Mouse (Mus musculus) forebrain, postnatal 0 days (tissue): ENCODE measurements around the gene Eogt. TPM values are rescaled to one million over a fixed set of nuclear protein-coding genes. Genes with fewer than 3 reads are reported as not detected.

ENCODE experiments used
- ATAC-seq: fragments of 200-750 bp; cut with Nextera tagmentation; 2 replicates; pipeline ENCODE4 v1.8.0; 2017; ENCODE audit warnings: mild to moderate bottlenecking, moderate library complexity
- DNase-seq: peaks from one replicate; pipeline ENCODE4 v3.0.0-alpha.2; 2015
- H3K27ac ChIP-seq: fragments of 300-500 bp; sonication (generic); 2 replicates; pipeline ENCODE4 v1.5.1; 2014; ENCODE audit warnings: low read depth, mild to moderate bottlenecking, antibody characterized with exemption, low read length, moderate library complexity, mixed read lengths
- H3K27me3 ChIP-seq: fragments of 300-500 bp; sonication (generic); 2 replicates; pipeline ENCODE4 v1.6.1; 2014; ENCODE audit warnings: mild to moderate bottlenecking, low read length, mixed read lengths; ENCODE audit not compliant: insufficient read depth
- H3K36me3 ChIP-seq: fragments of 300-500 bp; sonication (generic); 2 replicates; pipeline ENCODE4 v1.6.1; 2014; ENCODE audit warnings: mild to moderate bottlenecking, moderate library complexity; ENCODE audit not compliant: insufficient read depth
- H3K4me1 ChIP-seq: fragments of 300-500 bp; sonication (generic); 2 replicates; pipeline ENCODE4 v1.6.1; 2014; ENCODE audit warnings: antibody characterized with exemption; ENCODE audit not compliant: insufficient read depth
- H3K4me2 ChIP-seq: fragments of 300-500 bp; sonication (generic); 2 replicates; pipeline ENCODE4 v1.6.1; 2014; ENCODE audit warnings: low read depth, mild to moderate bottlenecking, moderate library complexity
- H3K4me3 ChIP-seq: fragments of 300-500 bp; sonication (generic); 2 replicates; pipeline ENCODE4 v1.5.1; 2014; ENCODE audit warnings: low read depth, low read length, mixed read lengths
- H3K9ac ChIP-seq: fragments of 300-500 bp; sonication (generic); 2 replicates; pipeline ENCODE4 v1.6.1; 2014; ENCODE audit warnings: mild to moderate bottlenecking
- H3K9me3 ChIP-seq: fragments of 300-500 bp; sonication (generic); 2 replicates; pipeline ENCODE4 v1.6.1; 2016; ENCODE audit warnings: low read length
- CTCF ChIP-seq: sonication (generic); IDR thresholded peaks from 2 replicates; pipeline ENCODE4 v1.5.1; 2016; ENCODE audit warnings: antibody characterized with exemption, control low read depth, low read depth
- WGBS: fragments of 180-500 bp; shearing (Covaris S2); extraction: QIAGEN DNeasy Blood & Tissue Kit; methylation state at CpG from one replicate; pipeline ENCODE4 v1.1.7; 2014; 5-methylcytosine and 5-hydroxymethylcytosine counted together
- polyA plus RNA-seq: library from polyadenylated mRNA; unstranded; fragments of >200 nt; fragmentation: Nextera tagmentation; extraction: Ambion mirVana; gene quantifications from 2 replicates; pipeline ENCODE4 v1.2.1, GENCODE M21; 2015
- total RNA-seq: library from RNA; depleted of rRNA; stranded (reverse); fragments of >200 nt; gene quantifications from 2 replicates; pipeline ENCODE4 v1.2.3, GENCODE M21; 2014

The Eogt gene
- total and polyA plus RNA-seq, 2 experiments from 2014 or later: 8.8 to 24.8 TPM

DNA sequence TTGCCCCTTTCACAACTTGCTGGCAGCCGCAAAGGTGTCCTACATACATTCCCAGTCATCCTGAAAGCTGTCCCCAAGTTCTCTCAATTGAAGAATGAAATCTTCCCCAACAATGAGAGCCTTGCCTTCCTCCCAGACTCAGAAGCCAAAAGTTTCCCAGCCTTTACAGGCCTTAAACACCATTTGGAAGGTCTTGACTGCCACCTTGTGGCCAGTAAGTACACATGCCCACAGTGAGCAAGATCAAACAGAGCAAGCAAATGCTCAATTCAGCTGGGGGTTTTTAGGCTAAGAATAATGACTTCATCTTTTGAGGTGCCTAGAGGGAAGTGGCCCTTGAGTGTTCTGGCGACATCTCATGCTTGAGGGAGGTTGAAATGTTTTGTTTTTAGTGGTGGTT, 42.2 kb downstream of the Eogt start:
- 11% methylated on average over 2 of the region's 2 CpGs for WGBS

DNA sequence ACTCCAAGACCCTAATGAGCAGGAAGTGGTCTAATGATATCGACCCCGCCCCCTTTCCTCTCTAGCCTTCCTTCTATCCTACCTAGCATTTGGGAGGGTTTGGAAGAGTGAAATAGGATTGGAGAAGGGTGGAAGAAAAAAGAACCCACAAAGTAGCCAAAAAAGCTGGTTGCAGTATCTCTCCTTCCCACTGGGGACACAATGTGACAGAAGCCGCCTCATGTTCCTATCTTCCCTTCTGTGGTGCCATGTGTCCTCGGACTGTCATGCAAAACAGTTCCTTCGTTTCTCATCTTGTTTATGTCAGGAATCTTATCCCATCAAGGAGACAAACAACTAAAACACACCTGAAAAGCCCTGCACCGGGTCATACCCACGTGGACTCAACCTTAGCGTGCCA, 42.9 kb downstream of the Eogt start:
- Histone ChIP-seq H3K9ac (no peak overlapping the region), H3K9me3 (no peaks in the 10 kb centered on the region), H3K27ac (no peak overlapping the region), H3K4me2 (no peak overlapping the region), H3K27me3 (no peaks in the 10 kb centered on the region), H3K36me3 (no peaks in the 10 kb centered on the region), H3K4me3 (no peak overlapping the region), H3K4me1 (no peaks in the 10 kb centered on the region)
- TF ChIP-seq CTCF: peak; percentile 50
- ATAC-seq (no peak), DNase-seq (peak; percentile 31)
- WGBS: 78% methylated on average over 8 of the region's 8 CpGs

More for the DNA sequence above, 42.2 kb downstream of the Eogt start:
- TF ChIP-seq CTCF: peak; percentile 96
- H3K4me3 ChIP-seq: no peak overlapping the region
- no peak overlapping the region for H3K9ac ChIP-seq
- H3K4me1 ChIP-seq: no peaks in the 10 kb centered on the region
- DNase-seq (peak; percentile 89), ATAC-seq (peak; percentile 91)
- no peak overlapping the region for H3K27ac ChIP-seq
- no peaks in the 10 kb centered on the region for H3K27me3 ChIP-seq
- H3K9me3 ChIP-seq: no peaks in the 10 kb centered on the region
- no peak overlapping the region for H3K4me2 ChIP-seq
- H3K36me3 ChIP-seq: no peaks in the 10 kb centered on the region

- no peak overlapping the region for H3K4me3 ChIP-seq
- no peaks in the 10 kb centered on the region for H3K27me3 ChIP-seq
- WGBS: 82% methylated on average over 7 of the region's 7 CpGs
- H3K36me3 ChIP-seq: no peaks in the 10 kb centered on the region
- ATAC-seq (no peak), DNase-seq (no peak)
- TF ChIP-seq CTCF: peak; percentile 58
- no peaks in the 10 kb centered on the region for H3K9me3 ChIP-seq
- no peak overlapping the region for H3K9ac ChIP-seq
- no peak overlapping the region for H3K27ac ChIP-seq
- no peaks in the 10 kb centered on the region for H3K4me1 ChIP-seq
- no peak overlapping the region for H3K4me2 ChIP-seq
Measured at GRCm38 (mm10) chr6:97104264-97104852, 44.6 kb downstream of the Eogt start.

- no peak overlapping the region for H3K4me3 ChIP-seq
- H3K9me3 ChIP-seq: no peaks in the 10 kb centered on the region
- DNase-seq (no peak), ATAC-seq (no peak)
- no peak overlapping the region for H3K9ac ChIP-seq
- TF ChIP-seq CTCF: no peak
- 7% methylated on average over 15 of the region's 15 CpGs for WGBS
- no peak overlapping the region for H3K27ac ChIP-seq
- H3K36me3 ChIP-seq: no peaks in the 10 kb centered on the region
- no peak overlapping the region for H3K4me2 ChIP-seq
- H3K4me1 ChIP-seq: no peaks in the 10 kb centered on the region
- no peaks in the 10 kb centered on the region for H3K27me3 ChIP-seq
Measured at GRCm38 (mm10) chr6:97101958-97102702, 46.9 kb downstream of the Eogt start.

DNA sequence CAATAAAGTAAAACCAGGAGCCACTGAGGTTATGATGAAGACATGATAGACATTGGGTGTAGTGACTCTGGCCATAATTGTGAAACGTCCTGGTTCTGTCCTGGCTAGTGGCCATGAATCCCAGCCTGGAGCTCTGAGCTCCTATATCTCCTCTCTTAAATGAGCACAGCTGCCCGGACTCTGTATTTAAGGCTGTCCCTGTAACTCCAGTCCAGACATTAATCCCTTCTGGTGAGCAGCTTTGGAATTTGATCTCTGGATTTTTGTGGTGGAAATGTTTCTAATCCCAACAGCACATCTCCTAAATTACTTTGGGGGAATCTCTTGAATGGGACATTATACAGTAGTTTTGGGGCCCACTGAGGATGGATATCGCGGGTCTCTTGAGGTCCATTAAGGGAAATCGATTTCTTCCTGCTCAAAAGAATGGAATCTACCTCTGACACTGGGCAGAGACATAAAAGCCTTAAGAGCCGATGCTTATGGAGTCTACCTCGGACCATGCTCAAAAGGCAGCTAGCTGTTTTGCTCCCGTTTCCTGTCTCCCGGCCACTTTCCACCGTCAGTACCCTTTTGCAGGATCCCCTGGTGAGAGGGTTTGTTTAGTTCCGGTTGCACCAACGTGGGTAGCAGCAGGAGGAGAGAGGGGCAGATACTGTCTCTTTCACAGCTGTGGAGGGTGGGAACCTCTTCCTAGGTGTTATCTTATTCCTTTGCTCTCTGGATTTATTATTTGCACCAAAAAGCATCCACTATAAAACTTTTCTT, 47.6 kb downstream of the Eogt start:
- Histone ChIP-seq H3K36me3 (no peaks in the 10 kb centered on the region), H3K4me2 (no peak overlapping the region), H3K9me3 (no peaks in the 10 kb centered on the region), H3K4me3 (no peak overlapping the region), H3K9ac (no peak overlapping the region), H3K27me3 (no peaks in the 10 kb centered on the region), H3K4me1 (no peaks in the 10 kb centered on the region), H3K27ac (no peak overlapping the region)
- DNase-seq: no peak
- 34% methylated on average over 12 of the region's 12 CpGs for WGBS
- TF ChIP-seq CTCF: no peak
- no peak for ATAC-seq

DNA sequence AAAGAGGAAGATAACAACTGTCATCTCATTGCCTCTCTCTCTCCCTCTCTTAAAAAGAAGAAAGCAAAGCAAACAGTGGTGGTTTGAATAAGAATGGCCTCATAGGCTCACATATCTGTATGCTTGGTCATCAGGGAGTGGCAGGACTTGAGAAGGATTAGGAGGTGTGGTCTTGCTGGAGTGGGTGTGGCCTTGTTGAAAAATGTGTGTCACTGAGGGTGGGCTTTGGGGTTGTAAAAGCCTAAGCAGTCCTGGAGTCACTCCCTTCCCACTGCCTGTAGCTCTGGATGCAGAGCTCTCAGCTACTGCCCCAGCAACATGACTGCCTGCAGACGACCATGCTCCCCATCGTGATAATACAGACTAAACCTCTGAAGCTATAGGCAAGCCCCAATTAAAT, 66.6 kb downstream of the Eogt start:
- Histone ChIP-seq H3K36me3 (no peaks in the 10 kb centered on the region), H3K4me2 (no peak overlapping the region), H3K4me1 (0 out of 2 replicates have a peak, but pooled peaks cover 3% of the 10 kb centered on the region), H3K4me3 (no peak overlapping the region), H3K9me3 (no peaks in the 10 kb centered on the region), H3K9ac (no peak overlapping the region), H3K27me3 (no peaks in the 10 kb centered on the region), H3K27ac (no peak overlapping the region)
- TF ChIP-seq CTCF: no peak
- DNase-seq (no peak), ATAC-seq (no peak)
- 92% methylated on average over 2 of the region's 2 CpGs for WGBS

DNA sequence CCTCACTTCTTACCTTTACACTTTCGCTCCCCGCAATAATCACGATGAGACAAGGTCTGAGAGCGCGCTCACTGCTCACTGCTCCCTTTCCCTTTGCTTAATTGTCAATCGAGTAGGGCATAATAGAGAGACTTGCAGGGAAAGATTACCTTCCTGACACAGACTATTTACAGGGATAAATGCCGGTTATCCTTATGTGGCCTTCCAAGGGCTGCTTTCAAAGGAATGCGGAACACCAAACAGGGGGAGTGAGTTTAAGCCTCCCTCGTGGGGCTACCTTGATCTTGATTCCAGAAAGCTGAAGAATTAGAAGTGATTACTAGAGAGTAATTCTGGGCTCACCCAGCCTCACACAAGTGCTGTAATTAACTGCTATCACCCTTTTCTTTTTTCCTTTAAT, 69.0 kb downstream of the Eogt start:
- H3K27ac ChIP-seq: no peak overlapping the region

More for the DNA sequence above, 69.0 kb downstream of the Eogt start:
- no peak for DNase-seq
- 0 out of 2 replicates have a peak overlapping the region, but pooled peaks have one; percentile 13 for H3K4me2 ChIP-seq
- no peak overlapping the region for H3K4me3 ChIP-seq
- H3K36me3 ChIP-seq: no peaks in the 10 kb centered on the region
- H3K9me3 ChIP-seq: no peaks in the 10 kb centered on the region
- WGBS: 32% methylated on average over 9 of the region's 9 CpGs
- 0 out of 2 replicates have a peak, but pooled peaks cover 3% of the 10 kb centered on the region for H3K4me1 ChIP-seq
- TF ChIP-seq CTCF: no peak
- H3K27me3 ChIP-seq: no peaks in the 10 kb centered on the region
- ATAC-seq: no peak
- H3K9ac ChIP-seq: no peak overlapping the region
